Mouse (Mus musculus) B cell, adult 67 days (primary cell): ENCODE measurements around the gene Ints12. TPM values are rescaled to one million over a fixed set of nuclear protein-coding genes. Genes with fewer than 3 reads are reported as not detected.

ENCODE experiments used
- total RNA-seq, 2 experiments: library from RNA; stranded (reverse); gene quantifications; 4 replicates each; pipeline ENCODE4 v1.2.4; 2023

Ints12 gene
- 10 to 100 TPM; 19.8 to 23.6 TPM for total RNA-seq

DNA sequence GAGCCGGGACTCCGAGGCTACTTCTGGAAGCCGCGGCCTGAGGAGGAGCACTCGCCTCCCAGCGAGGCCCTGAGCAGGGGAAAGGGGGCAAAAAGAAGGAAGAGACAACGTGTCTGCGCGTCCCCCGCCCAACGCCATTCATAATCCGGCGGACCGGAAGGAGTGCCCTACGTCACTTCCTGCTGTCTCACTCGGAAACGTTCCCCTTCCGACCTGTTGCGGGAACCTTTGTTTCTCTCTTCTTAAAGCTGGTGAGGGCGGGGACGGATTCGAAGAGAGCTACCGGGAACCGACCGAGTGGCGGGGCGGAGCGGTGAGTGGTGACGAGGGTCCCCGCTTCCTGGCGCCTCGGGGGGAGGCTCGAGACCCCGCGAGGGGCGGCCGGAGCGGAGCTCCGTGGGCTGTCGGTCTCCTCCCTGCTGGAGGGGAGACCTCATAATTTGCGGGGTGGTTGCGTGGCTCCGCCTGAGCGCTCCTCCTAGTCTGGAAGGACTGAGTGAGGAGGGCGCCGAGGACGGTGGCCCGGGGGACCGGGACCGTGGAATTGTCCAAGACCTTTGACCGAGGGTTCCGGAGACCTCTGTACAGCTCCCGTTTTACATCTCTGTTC, at the start of gene Ints12, which contains the start of gene Gstcd:
TSS of gene Ints12 (plus strand) at position 177 of the 610 bp plus-strand sequence.
TSS of gene Gstcd (minus strand) at position 370 of the 610 bp plus-strand sequence.

Other genes with a start within 250 kb of the Ints12 start
- not detected for gene Npnt, start 141.5 kb upstream of the Ints12 start, total RNA-seq
- 10 to 100 TPM; 16.5 to 18.5 TPM for gene Gstcd, start 193 bp downstream of the Ints12 start, total RNA-seq
- gene Arhgef38, start 143.1 kb downstream of the Ints12 start, total RNA-seq = not detected
- gene Ppa2, start 218.3 kb downstream of the Ints12 start, total RNA-seq = 10 to 100 TPM; 20.8 to 28.6 TPM